23 mouse cellular contexts compared by ENCODE assay signal in the genomic region with DNA sequence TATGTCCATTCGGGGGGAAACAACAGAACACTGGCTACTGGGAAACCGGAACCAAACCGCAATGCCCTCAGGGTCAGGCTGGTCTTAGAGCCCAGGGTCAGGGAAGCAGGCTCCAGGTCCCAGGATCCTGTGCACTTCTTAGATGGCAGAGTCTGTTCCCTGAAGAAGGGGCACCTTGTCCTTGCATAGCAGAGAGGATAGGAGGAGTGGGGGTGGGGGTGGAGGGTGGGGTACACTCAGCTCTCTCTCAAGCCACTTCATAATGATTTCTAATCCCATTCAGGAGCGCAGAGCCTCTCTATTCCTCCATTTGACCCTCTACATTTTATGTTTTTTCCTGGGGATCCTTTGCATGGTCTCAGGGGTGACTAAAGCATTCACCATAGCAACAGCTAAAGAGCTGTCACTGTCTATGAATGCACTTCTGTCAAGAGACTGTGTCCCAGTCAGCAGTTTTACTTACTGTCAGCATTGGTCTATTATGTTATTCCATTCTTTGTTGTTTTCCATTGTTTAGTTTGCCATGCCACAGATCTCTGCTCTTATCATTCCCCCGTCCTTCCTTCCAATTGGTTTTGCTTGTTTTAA.
DNase-seq lines count a peak whose midpoint lies in the region; ATAC-seq and TF ChIP-seq lines count a peak whose summit lies in the region.
"Had no signal": no experiment of that assay in that cellular context is flagged by ENCODE, and none has a peak within 500 bp of the region (broad histone marks: within the 10 kb centered on the region; RNA-seq: fewer than 3 reads in every experiment).

No protein-coding gene starts in this region.

- H3K9ac ChIP-seq in hindbrain, embryonic 11.5 days (ENCODE audit: low read depth, low read length), result no peak overlapping the region
- H3K9ac ChIP-seq in hindbrain, embryonic 16.5 days (ENCODE audit: low read depth, low read length), result no peak overlapping the region
- no peak overlapping the region for H3K9ac ChIP-seq in neural tube, embryonic 12.5 days
- H3K9ac ChIP-seq in midbrain, postnatal 0 days (replicated peaks; ENCODE audit: low read length, poor library complexity, severe bottlenecking), result no peak overlapping the region
- H3K9ac ChIP-seq: heart, embryonic 13.5 days; intestine, embryonic 15.5 days had no signal

- no peak overlapping the region for H3K27ac ChIP-seq in hindbrain, embryonic 11.5 days (ENCODE audit: low read depth, low read length)
- H3K27ac ChIP-seq in hindbrain, embryonic 16.5 days (ENCODE audit: low read depth, low read length), result no peak overlapping the region
- H3K27ac ChIP-seq in neural tube, embryonic 12.5 days, result no peak overlapping the region
- H3K27ac ChIP-seq in midbrain, postnatal 0 days (ENCODE audit: low read depth, low read length), result no peak overlapping the region
- H3K27ac ChIP-seq: embryonic facial prominence, embryonic 10.5 days; gastrocnemius, adult 2 months; heart, embryonic 13.5 days; intestine, embryonic 15.5 days had no signal

- H3K27me3 ChIP-seq in hindbrain, embryonic 11.5 days (ENCODE audit: control insufficient read depth, insufficient read depth, low read length), result no peaks in the 10 kb centered on the region
- no peaks in the 10 kb centered on the region for H3K27me3 ChIP-seq in hindbrain, embryonic 16.5 days (replicated peaks; ENCODE audit: control insufficient read depth, insufficient read depth, low read length)
- no peaks in the 10 kb centered on the region for H3K27me3 ChIP-seq in neural tube, embryonic 12.5 days (replicated peaks)
- H3K27me3 ChIP-seq in midbrain, postnatal 0 days (ENCODE audit: insufficient read depth, low read length), result no peaks in the 10 kb centered on the region
- H3K27me3 ChIP-seq: heart, embryonic 13.5 days; intestine, embryonic 15.5 days had no signal

- H3K4me3 ChIP-seq in hindbrain, embryonic 11.5 days (ENCODE audit: low read depth, low read length), result no peak overlapping the region
- H3K4me3 ChIP-seq in hindbrain, embryonic 16.5 days (ENCODE audit: low read length), result no peak overlapping the region
- H3K4me3 ChIP-seq in neural tube, embryonic 12.5 days, result no peak overlapping the region
- H3K4me3 ChIP-seq in midbrain, postnatal 0 days (ENCODE audit: low read depth, low read length), result no peak overlapping the region
- H3K4me3 ChIP-seq: embryonic facial prominence, embryonic 10.5 days; gastrocnemius, adult 2 months; heart, embryonic 13.5 days; intestine, embryonic 15.5 days had no signal

- no peaks in the 10 kb centered on the region for H3K36me3 ChIP-seq in hindbrain, embryonic 11.5 days (ENCODE audit: control insufficient read depth, insufficient read depth, low read length)
- no peaks in the 10 kb centered on the region for H3K36me3 ChIP-seq in hindbrain, embryonic 16.5 days (ENCODE audit: control insufficient read depth, insufficient read depth, low read length)
- no peaks in the 10 kb centered on the region for H3K36me3 ChIP-seq in neural tube, embryonic 12.5 days
- H3K36me3 ChIP-seq in midbrain, postnatal 0 days (ENCODE audit: insufficient read depth, low read length), result no peaks in the 10 kb centered on the region
- H3K36me3 ChIP-seq: embryonic facial prominence, embryonic 10.5 days; G1E; heart, embryonic 13.5 days; intestine, embryonic 15.5 days had no signal

- TF ChIP-seq CTCF in midbrain, postnatal 0 days (IDR thresholded peaks at IDR 0.05), result no peak

- WGBS in hindbrain, embryonic 11.5 days, result 49% methylated on average over 5 of the region's 5 CpGs
- WGBS in hindbrain, embryonic 16.5 days, result 41% methylated on average over 5 of the region's 5 CpGs
- 54% methylated on average over 5 of the region's 5 CpGs for WGBS in neural tube, embryonic 12.5 days
- WGBS in midbrain, postnatal 0 days, result 53% methylated on average over 5 of the region's 5 CpGs

- ATAC-seq in hindbrain, embryonic 11.5 days (ENCODE audit: low FRiP score), result peak; percentile 38; the same call in 1 of the 2 replicates
- no peak for ATAC-seq in hindbrain, embryonic 16.5 days
- ATAC-seq in neural tube, embryonic 12.5 days (ENCODE audit: low FRiP score, low read depth), result 0 out of 2 replicates have a peak, but pooled peaks have one; percentile 37
- ATAC-seq in midbrain, postnatal 0 days (ENCODE audit: low FRiP score), result no peak
- ATAC-seq: CD4-positive, CD25-positive, alpha-beta regulatory T cell, adult 4 months; forebrain, embryonic 16.5 days; intestine, embryonic 15.5 days had no signal

- no peaks in the 10 kb centered on the region; the same call in 1 of the 2 replicates for H3K4me1 ChIP-seq in hindbrain, embryonic 11.5 days (replicated peaks; ENCODE audit: control insufficient read depth, insufficient read depth, low read length)
- no peaks in the 10 kb centered on the region for H3K4me1 ChIP-seq in hindbrain, embryonic 16.5 days (ENCODE audit: control insufficient read depth, insufficient read depth, low read depth, low read length)
- peaks cover 6% of the 10 kb centered on the region for H3K4me1 ChIP-seq in neural tube, embryonic 12.5 days
- H3K4me1 ChIP-seq in midbrain, postnatal 0 days (ENCODE audit: insufficient read depth, low read length), result no peaks in the 10 kb centered on the region
- H3K4me1 ChIP-seq: embryonic facial prominence, embryonic 10.5 days; heart, embryonic 13.5 days; intestine, embryonic 15.5 days had no signal

- DNase-seq in embryo, embryonic 10.5 days (ENCODE audit: low spot score), result peak; percentile 5
- DNase-seq in embryo, embryonic 9.5 days (ENCODE audit: extremely low spot score), result no peak
- peak; percentile 15 for DNase-seq in hindbrain, embryonic 11.5 days (ENCODE audit: low spot score)
- DNase-seq in neural tube, embryonic 10.5 days (ENCODE audit: extremely low spot score, low spot score), result no peak
- DNase-seq in midbrain, postnatal 0 days (ENCODE audit: low spot score), result peak; percentile 5
- no peak for DNase-seq in heart, postnatal 4 days
- DNase-seq: adrenal gland, adult 8-10 months; adrenal gland, postnatal 36 days; B cell, adult 2 months; cerebellum, adult 11 months; cerebellum, adult 9-10 months; cerebellum, postnatal 25 days; gastrocnemius, adult 2 months; gastrocnemius, postnatal 25 days; heart, postnatal 36 days had no signal

- no peak overlapping the region for H3K4me2 ChIP-seq in hindbrain, embryonic 11.5 days (replicated peaks; ENCODE audit: low read depth, low read length)
- H3K4me2 ChIP-seq in hindbrain, embryonic 16.5 days (ENCODE audit: low read length), result no peak overlapping the region
- no peak overlapping the region for H3K4me2 ChIP-seq in neural tube, embryonic 12.5 days (replicated peaks)
- H3K4me2 ChIP-seq in midbrain, postnatal 0 days (ENCODE audit: low read depth, low read length, poor library complexity, severe bottlenecking), result no peak overlapping the region
- H3K4me2 ChIP-seq: heart, embryonic 13.5 days; intestine, embryonic 15.5 days had no signal

- H3K9me3 ChIP-seq in hindbrain, embryonic 11.5 days (ENCODE audit: control insufficient read depth, low read length), result no peaks in the 10 kb centered on the region
- no peaks in the 10 kb centered on the region for H3K9me3 ChIP-seq in hindbrain, embryonic 16.5 days (ENCODE audit: control insufficient read depth, low read length)
- no peaks in the 10 kb centered on the region for H3K9me3 ChIP-seq in neural tube, embryonic 12.5 days
- H3K9me3 ChIP-seq in midbrain, postnatal 0 days (ENCODE audit: low read length), result no peaks in the 10 kb centered on the region
- H3K9me3 ChIP-seq: embryonic facial prominence, embryonic 10.5 days; G1E; heart, embryonic 13.5 days; intestine, embryonic 15.5 days had no signal

Comparison
In these comparisons a context has a peak if more than half of its experiments do, and no peak if none do; other contexts are left out.
1. DNase-seq: peak in embryo, embryonic 10.5 days (single experiment), hindbrain, embryonic 11.5 days (single experiment) and midbrain, postnatal 0 days (single experiment); none in embryo, embryonic 9.5 days (single experiment), neural tube, embryonic 10.5 days (single experiment) and heart, postnatal 4 days (single experiment).
2. ATAC-seq: peak in hindbrain, embryonic 11.5 days (single experiment) and neural tube, embryonic 12.5 days (single experiment); none in hindbrain, embryonic 16.5 days (single experiment) and midbrain, postnatal 0 days (single experiment).